Mouse (Mus musculus) heart, embryonic 14.5 days (tissue): ENCODE data around the gene Treml2. TPM values are rescaled to one million over a fixed set of nuclear protein-coding genes. Genes with fewer than 3 reads are reported as not detected.

ENCODE experiments used
- ATAC-seq: fragments of 200-750 bp; cut with Nextera tagmentation; 2 replicates; pipeline ENCODE4 v1.8.0; 2017; ENCODE audit warnings: low read depth, moderate TSS enrichment; ENCODE audit not compliant: insufficient number of reproducible peaks, insufficient read depth, low FRiP score
- H3K27ac ChIP-seq, 2 experiments: fragments of 200-500 bp in 1 of 2; fragments of 300-500 bp in 1 of 2; sonication (generic) in 1 of 2; replicated peaks in 1 of 2; 2 replicates each; pipeline ENCODE4 v1.5.1; 2012 to 2014; ENCODE audit warnings: low read depth in 2 of 2, low read length in 2 of 2, control low read depth in 1 of 2, mild to moderate bottlenecking in 1 of 2, mixed read lengths in 1 of 2; ENCODE audit not compliant: control insufficient read depth in 1 of 2, insufficient read depth in 1 of 2
- H3K27me3 ChIP-seq: fragments of 300-500 bp; sonication (generic); 2 replicates; pipeline ENCODE4 v1.6.1; 2014; ENCODE audit warnings: mild to moderate bottlenecking, low read length, control low read depth; ENCODE audit not compliant: control insufficient read depth, insufficient read depth
- H3K36me3 ChIP-seq: fragments of 300-500 bp; sonication (generic); 2 replicates; pipeline ENCODE4 v1.6.1; 2014; ENCODE audit warnings: mild to moderate bottlenecking, control low read depth, low read length, mixed read lengths; ENCODE audit not compliant: control insufficient read depth, insufficient read depth
- H3K4me1 ChIP-seq, 2 experiments: fragments of 200-500 bp in 1 of 2; fragments of 300-500 bp in 1 of 2; sonication (generic) in 1 of 2; 2 replicates each; pipeline ENCODE4 v1.6.1; 2012 to 2014; ENCODE audit warnings: low read length in 2 of 2, control low read depth in 1 of 2, mixed read lengths in 1 of 2; ENCODE audit not compliant: control insufficient read depth in 2 of 2, insufficient read depth in 2 of 2
- H3K4me2 ChIP-seq: fragments of 300-500 bp; sonication (generic); 2 replicates; pipeline ENCODE4 v1.6.1; 2014; ENCODE audit warnings: mild to moderate bottlenecking, low read length
- H3K4me3 ChIP-seq, 2 experiments: fragments of 200-500 bp in 1 of 2; fragments of 300-500 bp in 1 of 2; sonication (generic) in 1 of 2; 2 replicates each; pipeline ENCODE4 v1.5.1; 2012 to 2014; ENCODE audit warnings: low read length in 2 of 2, mild to moderate bottlenecking in 2 of 2, control low read depth in 1 of 2, low read depth in 1 of 2, moderate library complexity in 1 of 2; ENCODE audit not compliant: control insufficient read depth in 1 of 2, insufficient read depth in 1 of 2
- H3K9ac ChIP-seq: fragments of 300-500 bp; sonication (generic); 2 replicates; pipeline ENCODE4 v1.6.1; 2014; ENCODE audit warnings: mild to moderate bottlenecking, low read length
- H3K9me3 ChIP-seq: fragments of 300-500 bp; sonication (generic); 2 replicates; pipeline ENCODE4 v1.6.1; 2016; ENCODE audit warnings: low read length, control low read depth; ENCODE audit not compliant: control insufficient read depth
- WGBS: fragments of 180-500 bp; shearing (Covaris S2); extraction: QIAGEN DNeasy Blood & Tissue Kit; methylation state at CpG from one replicate; pipeline ENCODE4 v1.1.7; 2014; 5-methylcytosine and 5-hydroxymethylcytosine counted together
- polyA plus RNA-seq: library from polyadenylated mRNA; unstranded; fragments of >200 nt; fragmentation: Nextera tagmentation; extraction: Ambion mirVana; gene quantifications from 2 replicates; pipeline ENCODE4 v1.2.1, GENCODE M21; 2014

The Treml2 gene
- polyA plus RNA-seq, 1 experiment from 2014 or later, result 0.11 TPM

DNA sequence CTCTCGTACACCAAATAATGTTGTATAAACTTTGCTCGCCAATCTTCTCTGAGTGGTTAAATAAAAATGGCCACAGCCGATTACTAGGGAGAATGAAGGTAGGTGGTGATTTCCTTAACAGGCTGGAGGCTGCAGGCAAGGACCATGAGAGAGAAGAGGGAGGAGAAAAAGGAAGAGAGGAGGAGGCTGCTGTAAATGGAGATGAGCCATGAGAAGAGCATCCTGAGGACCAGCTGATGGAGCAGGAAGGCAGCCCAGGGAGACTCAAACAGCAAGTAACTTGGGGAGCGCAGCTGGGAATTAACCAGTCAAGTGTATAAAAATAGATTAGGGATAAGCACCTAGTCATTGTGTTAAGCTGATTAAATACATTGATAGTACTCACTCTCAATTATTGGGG is 34.9 kb downstream of the Treml2 start:
- Histone ChIP-seq H3K4me2 (no peak overlapping the region), H3K4me1 (no peaks in the 10 kb centered on the region), H3K36me3 (no peaks in the 10 kb centered on the region), H3K27me3 (no peaks in the 10 kb centered on the region), H3K27ac (no peak overlapping the region), H3K9me3 (no peaks in the 10 kb centered on the region), H3K4me3 (no peak overlapping the region), H3K9ac (no peak overlapping the region)
- 87% methylated on average over 4 of the region's 4 CpGs for WGBS
- ATAC-seq, result no peak

DNA sequence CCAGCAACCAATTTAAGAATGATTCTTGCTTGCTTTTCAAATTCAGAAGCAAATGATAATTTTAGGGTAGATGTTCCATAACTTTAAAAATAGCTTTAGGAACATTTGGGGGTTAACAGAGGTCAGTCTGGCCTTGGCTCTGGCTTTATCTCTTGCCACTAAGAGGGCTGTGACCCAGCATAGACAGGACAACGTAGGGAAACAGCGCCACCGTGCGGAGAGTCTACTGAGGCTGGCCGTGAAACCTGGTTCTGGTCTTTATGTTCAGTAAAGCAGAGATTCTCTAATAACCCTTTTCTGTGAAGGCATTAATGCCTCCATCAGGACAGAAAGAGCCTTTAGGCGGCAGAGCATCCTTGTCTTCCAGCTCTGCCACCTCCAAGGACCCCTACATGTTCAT is 37.6 kb downstream of the Treml2 start:
- no peak overlapping the region for H3K4me2 ChIP-seq
- no peaks in the 10 kb centered on the region for H3K36me3 ChIP-seq
- WGBS, result 3% methylated on average over 6 of the region's 6 CpGs
- no peak overlapping the region for H3K27ac ChIP-seq
- H3K4me1 ChIP-seq, result peaks cover 0 to 2% of the 10 kb centered on the region in 2 experiments; a peak in 1 of 4 replicates
- no peak overlapping the region for H3K9ac ChIP-seq
- H3K4me3 ChIP-seq, result no peak overlapping the region
- H3K9me3 ChIP-seq, result no peaks in the 10 kb centered on the region
- ATAC-seq, result no peak
- H3K27me3 ChIP-seq, result no peaks in the 10 kb centered on the region

DNA sequence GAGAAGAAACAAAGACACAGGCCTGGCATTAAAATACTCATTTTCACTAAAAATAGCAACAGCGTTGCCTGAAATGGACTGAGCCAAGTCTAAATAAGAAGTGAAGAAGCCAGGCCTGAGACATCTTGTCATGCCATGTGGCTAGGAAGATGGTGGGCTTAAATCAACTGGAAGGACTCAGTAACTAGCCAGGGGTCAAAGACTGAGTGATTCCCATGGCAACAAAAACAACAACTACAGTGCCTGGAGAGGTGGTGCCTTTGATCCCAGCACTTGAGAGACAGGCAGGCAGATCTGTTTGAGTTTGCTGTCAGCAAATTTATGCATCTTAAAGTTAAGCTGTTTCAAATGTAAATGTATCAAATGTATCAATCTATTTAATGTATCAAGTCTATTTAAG is 41.0 kb downstream of the Treml2 start:
- Histone ChIP-seq H3K4me3 (no peak overlapping the region), H3K9me3 (no peaks in the 10 kb centered on the region), H3K36me3 (no peaks in the 10 kb centered on the region), H3K4me1 (peaks cover 0 to 2% of the 10 kb centered on the region in 2 experiments; a peak in 1 of 4 replicates), H3K4me2 (no peak overlapping the region), H3K27me3 (no peaks in the 10 kb centered on the region), H3K9ac (no peak overlapping the region), H3K27ac (no peak overlapping the region)
- no peak for ATAC-seq
- WGBS, result 68% methylated on average over 1 of the region's 1 CpGs

DNA sequence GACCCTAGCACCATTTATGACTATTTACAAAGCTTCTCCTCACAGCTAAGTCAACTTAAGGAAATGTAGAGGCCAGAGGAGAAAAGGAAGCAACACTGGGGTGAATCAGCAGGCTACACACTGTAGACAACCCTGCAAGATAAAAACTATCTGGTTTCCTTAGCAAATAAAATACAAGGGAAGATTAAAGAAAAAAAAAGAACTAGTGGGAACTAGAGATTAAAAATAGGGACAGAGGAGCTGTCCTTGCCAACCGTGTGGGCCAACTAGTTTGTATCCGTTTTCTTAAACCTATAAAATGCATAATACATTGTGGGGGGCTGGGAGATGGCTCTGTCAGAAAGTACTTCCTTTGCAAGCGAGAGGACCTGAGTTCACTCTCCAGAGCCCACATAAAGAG is 42.6 kb downstream of the Treml2 start:
- H3K4me1 ChIP-seq, result peaks cover 0 to 2% of the 10 kb centered on the region in 2 experiments; a peak in 1 of 4 replicates
- 53% methylated on average over 3 of the region's 3 CpGs for WGBS
- no peak for ATAC-seq
- no peaks in the 10 kb centered on the region for H3K9me3 ChIP-seq
- no peaks in the 10 kb centered on the region for H3K27me3 ChIP-seq
- H3K4me2 ChIP-seq, result no peak overlapping the region
- no peak overlapping the region for H3K27ac ChIP-seq
- H3K9ac ChIP-seq, result no peak overlapping the region
- no peaks in the 10 kb centered on the region for H3K36me3 ChIP-seq
- H3K4me3 ChIP-seq, result no peak overlapping the region

DNA sequence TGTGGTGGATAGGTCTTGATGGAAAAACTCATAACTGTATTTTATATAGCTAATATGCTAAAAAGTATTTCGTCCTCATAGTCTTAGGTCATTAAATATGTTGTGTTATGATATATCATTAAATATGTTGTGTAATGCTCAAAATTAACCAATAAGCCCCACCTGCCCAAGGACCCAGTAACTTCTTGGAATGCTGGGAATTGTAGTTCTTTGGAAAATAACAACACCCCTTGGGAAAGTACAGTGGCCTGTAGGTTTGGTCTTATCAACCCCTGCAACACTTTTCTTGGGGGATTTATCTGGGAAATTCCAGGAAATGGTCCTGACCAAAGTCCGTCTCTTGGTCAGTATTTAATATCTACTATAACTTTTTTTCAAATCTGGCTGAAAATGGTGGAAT is 43.8 kb downstream of the Treml2 start:
- ATAC-seq, result no peak
- Histone ChIP-seq H3K9me3 (no peaks in the 10 kb centered on the region), H3K9ac (no peak overlapping the region), H3K27me3 (no peaks in the 10 kb centered on the region), H3K27ac (no peak overlapping the region), H3K4me1 (peaks cover 0 to 2% of the 10 kb centered on the region in 2 experiments; a peak in 1 of 4 replicates), H3K4me3 (no peak overlapping the region), H3K36me3 (no peaks in the 10 kb centered on the region), H3K4me2 (no peak overlapping the region)
- WGBS, result 76% methylated on average over 2 of the region's 2 CpGs

DNA sequence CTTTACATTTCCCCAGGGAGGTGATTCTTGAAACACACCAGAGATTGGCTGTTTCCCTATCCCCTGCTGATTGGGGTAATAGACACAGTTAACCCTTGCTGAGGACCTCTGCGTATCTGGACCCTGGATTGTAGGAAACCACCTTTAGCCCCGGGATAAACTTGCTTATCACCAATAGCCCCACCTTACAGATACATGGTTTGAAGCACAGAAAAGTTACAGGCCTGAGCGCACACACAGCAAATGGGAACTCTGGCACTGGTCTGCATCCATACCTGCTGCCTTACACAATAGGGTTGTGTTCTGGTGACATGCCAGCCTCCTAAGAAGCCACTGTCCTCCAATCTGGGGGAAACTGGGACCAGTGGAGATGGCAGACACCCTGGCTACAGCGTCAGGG is 46.5 kb downstream of the Treml2 start:
- H3K27ac ChIP-seq, result no peak overlapping the region
- no peaks in the 10 kb centered on the region for H3K27me3 ChIP-seq
- H3K36me3 ChIP-seq, result no peaks in the 10 kb centered on the region
- no peak overlapping the region for H3K4me3 ChIP-seq
- 67% methylated on average over 4 of the region's 4 CpGs for WGBS
- ATAC-seq, result no peak
- no peak overlapping the region for H3K9ac ChIP-seq
- no peak overlapping the region for H3K4me2 ChIP-seq
- no peaks in the 10 kb centered on the region for H3K9me3 ChIP-seq
- H3K4me1 ChIP-seq, result no peaks in the 10 kb centered on the region

DNA sequence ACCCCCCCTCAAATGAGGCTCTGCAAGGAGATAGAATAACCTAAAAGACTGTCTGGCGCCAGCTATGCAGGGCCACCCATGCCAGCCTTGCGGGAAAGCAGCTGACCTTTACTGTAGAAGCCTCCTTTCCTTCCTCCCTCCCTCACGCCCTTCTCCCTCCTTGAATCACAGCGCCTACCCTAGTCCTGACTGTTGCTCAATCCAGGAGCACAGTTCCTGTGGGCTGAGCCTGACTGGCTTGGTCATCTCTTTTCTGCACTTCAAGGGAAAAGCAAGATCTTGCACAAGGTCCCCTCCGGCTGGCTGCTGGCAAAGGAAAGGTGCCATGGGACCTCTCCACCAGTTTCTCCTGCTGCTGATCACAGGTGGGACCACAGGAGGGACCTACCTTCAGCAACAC is 46.9 kb downstream of the Treml2 start, which contains the start of gene Trem2:
TSS of gene Trem2 (plus strand) at position 171 of the 400 bp plus-strand sequence.
- H3K4me1 ChIP-seq, result no peaks in the 10 kb centered on the region
- no peak within 1 kb of the TSS for H3K27ac ChIP-seq
- H3K4me2 ChIP-seq, result no peak within 1 kb of the TSS
- no peaks in the 10 kb centered on the region for H3K36me3 ChIP-seq
- WGBS, result 71% methylated on average over 5 of the region's 5 CpGs
- H3K4me3 ChIP-seq, result no peak within 1 kb of the TSS
- no peaks in the 10 kb centered on the region for H3K9me3 ChIP-seq
- no peaks in the 10 kb centered on the region for H3K27me3 ChIP-seq
- ATAC-seq, result no peak
- H3K9ac ChIP-seq, result no peak within 1 kb of the TSS

DNA sequence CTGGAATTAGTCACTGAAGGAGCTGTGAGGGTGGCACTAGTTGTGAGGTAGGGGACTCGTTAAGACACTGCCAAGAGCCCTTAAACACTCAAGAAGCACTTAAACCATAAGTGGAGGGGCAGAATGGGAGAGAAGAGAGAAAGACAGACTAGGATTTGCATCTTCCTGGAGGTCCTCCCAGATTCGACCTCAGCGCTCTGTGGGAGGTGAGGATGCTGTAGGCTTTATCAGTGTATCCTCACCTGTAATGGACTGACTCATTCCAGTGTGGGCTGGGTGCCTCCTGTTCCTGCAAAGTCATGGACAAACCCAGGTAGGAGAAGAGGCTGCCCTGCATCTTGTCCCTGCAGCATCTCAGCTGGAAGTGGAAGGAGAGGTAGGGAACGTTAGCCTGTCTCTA is 47.5 kb downstream of the Treml2 start:
- Histone ChIP-seq H3K4me2 (no peak overlapping the region), H3K27me3 (no peaks in the 10 kb centered on the region), H3K36me3 (no peaks in the 10 kb centered on the region), H3K4me1 (no peaks in the 10 kb centered on the region), H3K4me3 (no peak overlapping the region), H3K27ac (no peak overlapping the region), H3K9ac (no peak overlapping the region), H3K9me3 (no peaks in the 10 kb centered on the region)
- WGBS, result 55% methylated on average over 4 of the region's 4 CpGs
- ATAC-seq, result no peak
